Mouse (Mus musculus): ENCODE results near the gene Ntn1.

Gene Ntn1

DNA sequence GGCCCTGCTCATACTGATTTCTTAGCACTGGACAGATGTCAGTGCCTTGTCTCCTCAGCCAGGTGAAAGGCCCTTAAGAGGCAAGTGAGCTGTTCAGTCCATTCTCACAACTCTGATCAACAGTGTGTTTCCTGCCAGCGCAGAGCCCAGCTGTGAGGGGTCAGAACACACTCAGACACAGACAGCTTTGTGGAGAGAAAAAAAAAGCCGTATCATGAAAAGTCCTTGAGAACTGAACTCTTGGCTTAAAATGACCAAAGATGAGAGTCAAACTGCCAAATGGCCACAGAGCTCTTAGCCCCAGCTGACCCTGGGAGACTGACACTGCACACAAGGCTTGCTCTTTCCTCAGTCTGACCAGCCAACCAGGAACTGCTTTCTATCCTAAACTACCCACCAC, 192.6 kb downstream of the Ntn1 start:
- DNase-seq = no peak

DNA sequence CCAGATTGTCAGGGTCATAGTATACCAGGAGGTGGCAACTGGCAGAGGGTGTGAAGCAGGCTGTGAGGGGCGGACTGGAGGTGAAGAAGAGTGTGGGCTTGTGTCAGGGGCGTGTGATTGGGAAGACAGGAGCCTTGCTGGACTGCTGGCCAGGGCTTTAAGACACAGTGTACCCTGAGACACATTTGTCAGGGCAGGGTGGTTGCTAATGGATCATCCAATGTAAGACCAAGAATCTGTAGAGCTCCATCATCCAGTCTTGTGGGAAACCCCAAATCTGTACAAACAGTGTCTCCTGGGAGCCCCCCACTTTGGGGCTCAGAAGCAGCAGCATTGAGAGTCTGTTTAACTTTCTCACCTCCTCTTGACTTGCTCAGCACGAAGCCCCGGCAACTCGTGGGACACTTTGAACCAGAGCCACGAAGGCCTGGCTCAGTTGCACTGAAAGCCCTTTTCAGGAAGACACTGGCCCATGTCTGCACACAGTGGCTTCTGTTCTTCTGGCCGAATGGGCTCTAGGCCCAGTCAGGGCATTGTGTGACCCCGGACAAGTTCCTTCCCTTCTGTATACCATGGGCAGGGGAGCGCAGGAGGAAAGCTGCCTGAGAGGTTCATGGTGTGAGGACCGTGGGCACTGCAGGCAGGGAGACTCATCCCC, 194.9 kb downstream of the Ntn1 start:
- DNase-seq = no peak

DNA sequence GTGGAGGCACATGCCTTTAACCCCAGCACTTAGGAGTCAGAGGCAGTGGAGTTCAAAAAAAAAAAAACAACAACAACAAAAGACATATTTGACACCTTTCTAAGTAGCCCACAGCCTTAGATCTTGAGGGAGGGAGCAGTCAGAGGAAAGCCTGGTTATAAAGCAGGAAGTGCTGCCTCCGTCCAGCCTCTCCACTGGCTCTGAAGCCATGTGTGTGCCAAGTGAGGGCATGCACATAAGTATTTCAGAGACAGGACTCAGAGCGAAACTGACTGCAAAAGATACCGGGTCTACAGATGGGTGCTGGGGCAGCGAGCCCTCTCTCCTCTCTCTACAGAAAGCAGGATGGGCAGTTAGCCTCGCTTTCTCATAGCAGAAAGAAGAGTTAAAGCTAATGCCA, 196.2 kb downstream of the Ntn1 start:
- DNase-seq = no peak

DNA sequence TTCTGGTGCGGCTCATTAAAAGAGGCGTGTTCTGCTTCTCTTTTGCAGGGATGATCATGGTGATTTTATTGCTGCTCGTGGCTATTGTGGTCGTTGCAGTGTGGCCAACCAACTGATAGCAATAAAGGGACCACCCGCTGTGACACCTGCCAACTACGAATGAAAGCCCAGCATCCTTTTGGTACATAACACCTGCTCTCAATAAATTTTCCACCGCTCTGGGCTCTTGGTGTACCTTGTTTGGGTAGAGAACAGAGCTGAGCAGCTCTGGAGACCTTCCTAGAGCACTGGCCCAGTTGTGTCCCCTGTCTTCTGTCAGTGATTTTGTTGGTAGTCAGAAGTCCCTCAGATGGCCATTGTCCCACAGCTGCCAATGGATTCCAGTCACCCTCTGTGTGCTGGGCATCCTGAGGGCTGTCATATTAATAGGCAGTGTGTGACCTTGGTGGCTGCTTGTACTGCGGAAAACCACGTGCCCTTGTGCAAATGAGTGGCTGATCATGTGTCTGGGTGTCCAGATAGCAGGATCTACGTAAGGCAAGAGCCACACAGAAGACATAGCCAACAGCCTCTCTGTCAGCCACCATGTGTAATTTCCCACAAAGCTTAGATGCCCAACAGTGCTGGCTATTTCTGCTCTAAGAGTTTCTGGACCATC, 196.8 kb downstream of the Ntn1 start:
- no peak for DNase-seq

DNA sequence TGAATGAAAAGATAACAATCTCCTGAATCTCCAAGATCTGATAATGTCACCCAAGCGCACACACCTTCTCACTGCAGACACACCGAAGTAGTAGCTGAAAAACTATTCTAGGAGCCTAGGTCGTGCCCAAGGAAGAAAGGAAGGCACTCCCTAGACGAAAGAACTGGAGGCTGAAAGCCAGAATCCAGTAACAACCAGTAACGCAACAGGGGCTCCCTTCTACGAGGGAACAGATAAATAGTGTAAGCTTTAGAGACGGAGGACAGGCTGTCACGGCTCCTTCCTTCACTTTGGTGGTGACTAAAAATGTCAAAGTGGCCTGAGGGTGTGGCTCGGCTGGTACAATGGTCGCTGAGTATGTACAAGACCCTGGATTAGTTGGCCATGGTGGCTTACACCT, 198.1 kb downstream of the Ntn1 start:
- no peak for DNase-seq

DNA sequence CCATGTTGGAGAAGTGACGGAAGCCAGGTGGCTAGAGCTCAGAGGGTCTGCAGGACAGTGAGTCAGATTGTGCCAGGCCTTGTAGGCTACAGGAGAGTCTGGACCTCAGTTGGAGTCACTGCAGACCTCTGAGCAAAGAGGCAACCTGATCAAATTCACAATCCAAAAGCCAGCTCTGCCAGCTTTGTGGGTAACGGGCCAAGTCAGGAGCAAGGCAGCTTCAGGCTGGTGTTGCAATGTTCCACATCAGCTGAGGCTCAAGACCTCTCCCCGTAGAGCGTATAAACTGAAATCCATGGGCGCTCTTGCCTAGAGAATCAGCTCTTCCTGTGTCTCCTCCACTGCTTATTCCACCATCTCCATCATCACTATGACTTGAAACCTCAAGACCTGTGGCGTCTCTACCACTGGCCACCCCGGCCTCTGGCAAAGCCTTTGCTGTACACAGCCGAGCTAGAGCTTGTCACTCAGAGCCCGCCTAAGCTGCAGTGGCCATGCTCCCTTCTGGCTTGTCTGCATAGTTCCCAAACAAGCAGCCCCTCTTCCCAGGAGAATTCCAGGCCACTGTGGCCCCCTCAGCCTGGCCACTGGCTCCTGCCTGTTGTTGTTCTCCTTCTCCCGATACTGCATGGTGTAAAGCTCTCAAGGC, 198.7 kb downstream of the Ntn1 start:
- DNase-seq = no peak

DNA sequence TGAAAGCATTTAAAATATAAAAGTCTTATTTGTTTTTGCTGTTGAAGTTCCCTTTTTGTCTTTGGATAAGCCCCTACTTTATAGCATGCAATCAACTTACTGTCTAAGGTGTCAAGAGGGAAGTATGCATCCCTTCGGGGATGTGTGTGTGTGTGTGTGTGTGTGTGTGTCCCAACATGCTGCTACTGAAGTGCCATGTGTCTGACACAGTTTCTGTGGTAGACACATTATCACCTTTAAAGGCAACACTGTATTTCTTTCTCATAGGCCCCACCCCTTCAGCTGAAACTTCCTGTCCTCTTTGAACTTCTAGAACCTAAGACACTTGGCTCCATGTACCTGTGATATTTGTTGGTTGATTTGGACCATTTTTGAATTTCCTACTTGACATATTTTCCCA, 199.6 kb downstream of the Ntn1 start:
- DNase-seq = no peak

DNA sequence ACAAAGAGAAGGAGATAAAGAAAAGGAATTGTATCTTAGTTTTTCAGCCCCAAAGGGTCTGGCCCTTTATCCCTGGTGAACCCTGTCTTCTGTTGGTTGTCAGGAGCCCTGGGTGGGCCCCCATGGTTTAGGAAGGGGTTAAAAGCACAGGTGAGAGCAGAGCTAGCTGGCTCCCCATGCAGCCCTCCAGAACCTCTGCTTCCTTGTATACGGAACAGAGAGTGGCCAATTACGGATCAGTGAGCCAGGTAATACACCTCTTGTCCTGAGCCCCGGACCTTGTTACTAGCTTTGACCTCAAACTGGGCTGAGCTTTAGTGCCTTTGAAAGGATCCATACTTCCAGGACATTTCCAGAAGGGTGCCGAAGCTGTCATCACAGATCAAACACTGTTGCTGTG, 200.1 kb downstream of the Ntn1 start:
- DNase-seq = no peak

DNA sequence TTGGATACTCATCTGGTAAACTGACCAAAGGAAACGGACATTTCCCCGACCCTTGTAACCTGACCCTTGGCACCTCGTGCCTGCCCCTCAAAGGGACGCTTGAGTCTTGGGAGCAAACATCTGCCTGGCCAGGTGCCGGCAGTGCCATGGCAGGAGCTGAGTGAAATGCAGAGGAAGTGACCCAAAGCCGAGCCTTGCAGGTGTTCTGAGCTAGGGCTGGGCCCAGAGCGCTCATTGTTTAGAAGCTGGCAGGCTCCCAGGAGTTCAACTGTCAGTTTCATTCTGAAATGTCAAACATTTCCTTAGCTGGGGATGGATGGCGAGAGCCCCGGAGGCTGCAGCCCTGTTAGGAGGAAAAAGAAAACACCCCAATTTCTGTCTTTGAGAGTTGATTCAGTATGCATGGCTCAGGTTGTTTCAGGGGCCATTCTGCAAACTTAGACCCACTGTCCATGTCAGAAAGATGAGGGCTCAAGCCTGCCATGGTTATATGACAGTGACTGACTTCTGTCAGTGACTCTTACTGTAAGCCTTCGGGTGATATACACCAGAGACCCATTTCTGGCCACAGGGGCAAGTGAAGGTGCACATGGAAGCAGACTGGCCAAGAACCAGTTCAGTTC, 200.7 kb downstream of the Ntn1 start:
- DNase-seq = peak; percentile 36

DNA sequence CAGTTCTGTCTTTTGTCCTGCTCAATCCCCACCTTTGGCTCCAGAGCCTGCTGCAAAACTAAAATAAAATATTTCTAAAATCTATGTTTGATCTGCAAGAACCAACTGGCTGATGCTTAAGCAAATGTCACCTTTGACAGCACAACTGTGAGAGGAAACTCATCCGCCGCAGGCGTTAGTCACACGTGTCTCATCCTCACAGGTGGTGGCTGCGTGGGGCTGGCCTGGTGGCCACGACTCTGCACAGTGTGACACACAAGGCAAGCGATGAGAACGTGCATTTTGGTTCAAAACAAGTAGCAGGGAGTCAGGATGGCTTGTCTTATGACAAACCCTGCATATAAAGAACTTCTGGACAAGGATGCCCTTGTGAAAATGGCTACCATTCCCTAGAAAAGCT, 201.5 kb downstream of the Ntn1 start:
- no peak for DNase-seq

DNA sequence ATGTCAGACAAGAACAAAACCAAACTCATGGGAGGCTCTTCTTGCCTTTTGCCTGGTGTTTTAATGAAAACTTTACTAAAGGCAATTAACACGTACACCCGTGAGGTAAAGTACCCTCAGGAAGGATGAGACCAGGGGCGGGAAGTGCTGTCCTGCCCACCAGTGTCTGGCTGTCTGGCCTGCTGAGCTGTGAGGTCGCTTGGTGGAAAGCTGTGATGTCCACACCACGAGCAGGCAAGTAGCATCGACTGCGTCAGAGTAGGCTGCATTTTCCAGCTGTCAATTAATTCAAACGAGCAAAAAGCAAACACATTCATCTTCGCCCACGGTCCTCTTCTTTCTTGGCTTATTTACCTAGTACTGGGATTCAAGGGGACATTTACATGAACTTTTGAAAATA, 201.9 kb downstream of the Ntn1 start:
- no peak for DNase-seq

DNA sequence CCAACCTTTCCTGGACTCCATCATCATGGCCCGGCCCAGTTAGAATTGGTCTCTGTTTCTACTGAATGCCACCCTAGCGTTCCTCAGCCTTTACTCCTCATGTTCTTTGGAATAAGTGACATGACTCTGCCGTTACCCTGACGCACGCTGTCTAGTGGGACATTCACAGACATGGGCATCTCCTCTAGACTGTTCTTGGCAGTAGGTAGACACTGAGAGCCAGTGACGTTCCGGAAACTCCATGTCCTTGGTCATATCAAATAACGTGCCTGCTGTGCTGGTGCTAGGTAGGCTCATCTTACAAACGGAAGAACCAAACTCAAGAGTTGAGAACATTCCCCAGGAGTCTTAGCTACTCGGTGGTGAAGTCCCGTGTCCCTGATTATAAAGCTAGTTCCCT, 203.2 kb downstream of the Ntn1 start:
- no peak for DNase-seq

DNA sequence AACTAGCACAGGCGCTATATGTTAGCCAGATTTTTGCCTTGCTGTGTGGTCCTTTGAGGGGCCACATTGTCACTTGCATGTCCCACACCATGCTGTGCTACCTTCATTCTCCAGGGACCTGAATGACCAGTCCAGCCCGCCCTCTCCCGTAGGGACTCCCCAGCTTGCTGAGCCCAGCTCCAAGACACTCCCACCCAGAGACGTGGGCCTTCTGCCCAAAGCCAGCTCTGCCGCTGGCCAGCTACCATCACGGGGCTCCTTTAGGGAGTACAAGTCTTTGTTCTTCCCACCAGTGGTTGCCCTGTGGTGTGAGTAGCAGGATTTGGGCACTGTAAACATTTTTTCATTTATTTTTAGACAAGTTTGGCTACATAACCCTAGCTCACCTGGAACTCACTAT, 204.1 kb downstream of the Ntn1 start:
- DNase-seq = no peak

DNA sequence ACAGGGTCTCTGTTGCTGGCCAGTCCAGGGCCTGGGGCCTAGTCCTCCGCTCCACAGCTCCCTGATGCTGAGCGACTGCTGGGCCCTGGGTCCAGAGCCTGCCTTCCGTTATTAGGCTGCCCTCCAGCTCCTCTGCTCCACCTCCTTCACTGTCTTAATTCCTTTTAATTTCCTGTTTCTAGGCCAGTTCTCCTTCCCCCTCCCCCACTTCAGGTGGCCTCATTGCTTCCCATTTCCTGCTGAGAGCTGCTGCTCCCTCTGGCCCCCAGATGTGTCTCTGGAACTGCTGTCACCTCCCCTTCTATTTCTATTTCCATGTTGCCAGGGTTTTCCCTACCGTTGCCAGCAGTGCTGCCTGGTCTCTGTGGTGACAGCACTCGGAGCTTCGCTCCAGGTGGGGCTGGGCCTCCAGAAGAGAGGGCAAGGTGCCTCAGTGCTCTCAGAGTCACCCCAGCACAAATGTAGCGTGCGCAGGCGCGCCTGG, 204.9 kb downstream of the Ntn1 start:
- no peak for DNase-seq

DNA sequence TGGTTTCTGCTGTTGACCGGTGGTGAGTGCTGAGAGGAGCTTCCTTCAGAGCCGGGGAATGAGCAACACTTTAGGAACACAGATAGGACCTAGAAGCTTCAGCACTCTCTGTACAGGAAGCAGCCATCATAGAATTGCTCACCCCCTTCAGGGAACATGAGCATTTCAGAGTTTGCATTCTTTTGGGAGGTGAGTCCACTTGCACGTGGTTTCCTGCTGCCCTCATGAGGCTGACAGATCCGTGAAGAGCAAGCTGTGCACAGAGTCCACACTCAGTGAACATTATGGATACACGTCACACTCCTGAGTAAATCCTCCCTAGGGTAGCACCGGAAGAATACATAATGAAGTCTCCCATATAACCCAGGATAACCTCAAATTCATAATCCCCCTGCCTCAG, 205.5 kb downstream of the Ntn1 start:
- DNase-seq = no peak

DNA sequence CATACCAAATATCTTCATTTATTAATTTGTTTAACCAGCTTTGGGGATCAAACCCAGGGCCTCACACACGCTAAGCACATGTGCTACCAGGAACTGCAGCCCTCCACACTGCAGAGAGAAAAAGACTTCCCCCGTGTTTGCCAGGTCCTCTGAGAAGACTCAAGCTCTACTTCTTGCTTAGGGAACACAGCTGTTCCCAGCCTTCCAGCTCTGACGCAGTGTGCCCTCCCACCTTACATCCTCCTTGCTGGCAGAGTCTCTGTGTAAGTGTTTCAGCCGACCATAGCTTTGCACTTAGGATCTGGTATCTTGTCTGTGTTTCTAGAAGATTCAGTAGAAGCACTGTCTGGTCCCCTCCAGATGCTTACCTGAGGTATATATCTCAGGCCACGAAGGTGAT, 209.8 kb downstream of the Ntn1 start:
- DNase-seq = no peak

DNA sequence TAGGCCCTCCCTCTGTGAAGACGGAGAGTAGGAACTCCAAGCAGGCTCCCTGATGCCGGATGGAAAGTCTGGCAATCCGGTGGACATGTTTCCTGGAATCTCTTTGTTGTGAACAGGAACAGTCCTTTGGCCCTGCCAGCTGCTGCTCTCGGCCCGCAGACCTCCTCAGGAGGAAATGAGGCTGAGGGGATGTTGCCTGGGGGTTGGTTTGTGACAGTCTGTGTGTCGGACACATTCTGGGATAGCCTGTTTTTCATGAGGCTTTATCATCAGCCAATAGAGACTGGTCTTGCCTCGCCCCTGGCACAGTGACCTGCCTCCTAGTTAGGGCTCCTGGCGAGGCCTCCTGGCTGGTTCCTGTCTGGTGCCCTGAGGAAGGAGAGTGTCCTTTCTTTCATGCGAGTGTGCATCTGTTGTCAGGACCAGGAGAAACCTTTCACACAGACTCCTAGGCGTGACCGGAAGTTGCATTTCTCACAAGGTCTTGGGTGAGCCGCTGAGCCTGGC, 211.9 kb downstream of the Ntn1 start:
- DNase-seq = peak; percentile 23

DNA sequence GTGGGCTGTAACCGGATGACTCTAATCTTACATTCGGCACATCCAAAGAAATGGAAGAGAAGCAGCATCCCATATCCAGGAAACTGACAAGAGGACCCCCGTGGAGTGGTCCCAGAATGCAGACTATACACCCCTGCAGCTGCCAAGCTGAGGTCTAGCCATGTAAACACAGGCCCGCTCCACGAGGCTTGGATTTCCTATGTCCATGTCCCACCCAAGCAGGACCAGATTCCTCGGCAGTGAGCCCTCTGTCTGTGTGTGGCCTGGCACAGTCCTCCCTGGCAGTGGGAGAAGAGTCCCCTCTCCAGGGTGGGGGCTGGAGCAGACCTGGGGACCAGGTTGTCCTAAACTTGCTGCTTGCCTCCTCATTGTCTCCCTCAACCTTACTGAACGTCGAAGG, 213.4 kb downstream of the Ntn1 start:
- DNase-seq = no peak

DNA sequence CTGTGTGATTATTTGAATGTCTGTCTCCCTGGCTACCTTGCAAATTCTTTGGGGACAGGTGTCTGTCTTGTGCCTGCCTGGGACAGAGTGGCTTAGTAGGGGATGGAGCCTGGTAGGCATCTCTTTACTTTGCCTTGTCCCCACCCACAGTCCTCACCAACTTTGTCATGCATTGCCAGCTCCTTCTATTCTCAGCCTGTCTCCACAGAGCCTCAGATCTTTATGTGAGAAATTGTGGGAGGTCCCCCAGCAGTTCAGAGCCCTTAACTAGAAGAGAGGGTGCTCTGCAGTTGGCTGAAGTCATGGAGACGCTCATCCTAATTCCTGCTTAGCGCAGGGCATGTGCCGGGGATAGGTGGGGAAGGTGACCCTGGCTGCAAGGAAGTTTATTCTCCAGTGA, 215.0 kb downstream of the Ntn1 start:
- DNase-seq = no peak

DNA sequence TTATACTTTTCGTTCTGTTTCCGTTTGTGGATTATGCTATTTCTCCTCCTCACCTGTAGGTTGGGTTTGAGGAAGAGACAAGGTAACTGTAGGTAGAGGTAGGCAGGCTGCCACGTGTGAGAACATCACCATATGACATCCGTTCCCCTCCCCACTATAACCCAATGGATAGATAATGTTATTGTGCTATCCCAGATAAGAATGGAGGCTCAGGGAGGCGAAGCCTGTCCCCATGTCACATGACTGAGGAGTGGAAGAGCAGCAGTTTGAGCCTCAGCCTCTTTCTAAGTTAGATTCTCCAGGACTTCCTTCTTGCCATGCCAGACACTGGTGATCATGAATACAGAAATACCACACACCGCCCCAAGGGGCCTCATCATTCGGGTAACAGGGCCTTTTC, 223.2 kb downstream of the Ntn1 start:
- DNase-seq = no peak

DNA sequence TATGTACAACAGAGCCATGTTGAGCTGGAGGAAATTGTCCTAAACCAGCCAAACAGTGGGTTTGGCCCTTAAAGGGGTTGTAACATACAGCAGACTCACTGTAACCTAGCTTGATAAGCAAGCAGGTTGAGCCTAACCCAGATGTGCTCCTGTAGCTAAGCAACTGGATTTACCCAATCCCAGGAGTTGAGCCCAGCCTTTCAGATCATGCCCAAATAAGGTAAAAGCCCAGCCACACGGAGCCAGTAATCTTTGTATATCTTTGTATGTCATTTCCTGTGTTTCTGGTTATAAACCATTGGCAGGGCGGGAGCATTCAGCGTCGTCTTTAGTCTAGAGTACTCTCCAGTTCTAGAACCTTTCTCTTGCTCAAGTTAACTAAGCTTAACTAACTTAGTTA, 224.1 kb downstream of the Ntn1 start:
- no peak for DNase-seq

DNA sequence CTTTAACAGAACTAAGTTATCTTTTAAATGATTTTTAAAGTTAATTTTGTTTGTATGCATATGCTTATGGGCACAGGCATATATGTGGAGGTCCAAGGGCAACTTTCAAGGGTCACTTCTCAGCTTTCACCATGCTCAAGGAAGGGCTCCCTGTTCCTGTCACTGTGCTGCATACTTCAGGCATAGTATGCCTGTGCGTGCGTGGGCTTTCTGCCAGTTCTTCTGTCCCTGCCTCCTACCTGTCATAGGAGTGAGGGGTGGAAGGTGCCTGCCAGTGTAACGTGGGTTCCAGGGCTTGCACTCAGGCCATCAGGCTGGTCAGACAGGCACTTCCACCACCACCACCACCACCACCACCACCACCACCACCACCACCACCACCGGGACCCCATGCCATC, 228.0 kb downstream of the Ntn1 start:
- peak; percentile 17 for DNase-seq

DNA sequence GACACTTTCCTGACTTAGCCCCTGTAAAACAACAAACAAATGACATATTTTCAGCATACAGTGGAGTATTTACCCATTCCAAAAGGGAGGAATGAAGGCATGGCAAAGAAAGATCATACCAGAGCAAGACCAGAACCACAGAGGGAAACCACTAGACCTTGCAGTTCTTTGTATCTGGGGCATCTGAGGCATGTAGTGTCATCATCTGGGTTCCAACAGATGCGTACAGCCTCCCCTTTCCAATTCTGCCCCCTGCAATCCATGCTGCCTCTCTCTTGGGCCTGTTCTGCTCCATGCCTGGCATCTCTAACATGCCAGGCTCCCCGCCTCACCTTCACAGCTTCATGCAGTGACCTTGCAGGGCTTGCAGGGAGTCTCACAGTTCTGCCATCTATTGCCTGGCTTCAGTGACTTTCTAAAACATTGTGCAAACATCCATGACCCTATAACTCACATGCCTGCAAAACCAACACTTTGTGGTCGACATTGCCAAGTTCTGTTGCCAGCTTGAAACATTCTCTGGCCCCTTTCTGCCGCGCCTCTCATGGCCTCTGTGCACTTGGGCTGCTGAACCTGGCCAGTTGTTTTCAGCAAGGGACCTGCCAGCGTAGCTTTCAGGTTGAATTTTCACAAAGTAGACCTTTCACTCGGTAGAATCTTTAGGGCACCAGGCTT, 228.5 kb downstream of the Ntn1 start:
- DNase-seq = peak; percentile 44
